Mouse (Mus musculus) MEL (cell line): ENCODE results near the gene Gpr143.
"Not testable (repeated sequence)": the region's sequence is repeated elsewhere in the genome, so short reads cannot be mapped to it uniquely, and the experiment has no call there.

ENCODE experiments used
- CHD2 ChIP-seq: IDR thresholded peaks from 2 replicates; pipeline ENCODE4 v1.6.1; 2011; ENCODE audit warnings: low read length, improper control_type of control experiment
- CTCF ChIP-seq, 3 experiments: IDR thresholded peaks in 2 of 3; conservative IDR thresholded peaks in 1 of 3; 2 replicates each; pipeline ENCODE4 v1.5.1; 2011 to 2012; ENCODE audit warnings: low read length in 3 of 3, low read depth in 2 of 3, mild to moderate bottlenecking in 2 of 3, improper control_type of control experiment in 1 of 3, inconsistent platforms in 1 of 3, mixed read lengths in 1 of 3, moderate library complexity in 1 of 3; ENCODE audit not compliant: control insufficient read depth in 1 of 3, insufficient read depth in 1 of 3, poor library complexity in 1 of 3, severe bottlenecking in 1 of 3
- EP300 ChIP-seq, 2 experiments: IDR thresholded peaks; 2 replicates each; pipeline ENCODE4 v1.6.1; 2011; ENCODE audit warnings: improper control_type of control experiment in 2 of 2, low read length in 2 of 2, low read depth in 1 of 2, mild to moderate bottlenecking in 1 of 2
- ETS1 ChIP-seq: IDR thresholded peaks from 2 replicates; pipeline ENCODE4 v1.6.1; 2012; ENCODE audit warnings: low read depth, mild to moderate bottlenecking, inconsistent platforms, low read length, improper control_type of control experiment, moderate library complexity
- GABPA ChIP-seq: IDR thresholded peaks from 2 replicates; pipeline ENCODE4 v1.6.1; 2012; ENCODE audit warnings: low read depth, mild to moderate bottlenecking, inconsistent platforms, low read length, improper control_type of control experiment, moderate library complexity
- MAFK ChIP-seq: IDR thresholded peaks from 2 replicates; pipeline ENCODE4 v1.6.1; 2011; ENCODE audit warnings: low read depth, mild to moderate bottlenecking, low read length, improper control_type of control experiment, borderline replicate concordance
- MXI1 ChIP-seq: IDR thresholded peaks from 2 replicates; pipeline ENCODE4 v1.6.1; 2011; ENCODE audit warnings: mild to moderate bottlenecking, low read depth, low read length, improper control_type of control experiment
- MYC ChIP-seq: IDR thresholded peaks from 2 replicates; pipeline ENCODE4 v1.6.1; 2011; ENCODE audit warnings: low read depth, mild to moderate bottlenecking, low read length, improper control_type of control experiment, moderate library complexity
- NRF1 ChIP-seq: IDR thresholded peaks from 2 replicates; pipeline ENCODE4 v1.6.1; 2014; ENCODE audit warnings: low read depth, mild to moderate bottlenecking, inconsistent platforms, low read length, improper control_type of control experiment, moderate library complexity; ENCODE audit not compliant: poor library complexity, insufficient read depth, severe bottlenecking
- POLR2A ChIP-seq, 2 experiments: IDR thresholded peaks; 2 replicates each; pipeline ENCODE4 v1.6.1; 2011 to 2012; ENCODE audit warnings: low read length in 2 of 2, mild to moderate bottlenecking in 2 of 2, control low read depth in 1 of 2, improper control_type of control experiment in 1 of 2, low read depth in 1 of 2, moderate library complexity in 1 of 2; ENCODE audit not compliant: control insufficient read depth in 1 of 2, insufficient read depth in 1 of 2, poor library complexity in 1 of 2
- TBP ChIP-seq: IDR thresholded peaks from 2 replicates; pipeline ENCODE4 v1.8.0; 2011; ENCODE audit warnings: low read depth, low read length, improper control_type of control experiment
- ZC3H11A ChIP-seq: IDR thresholded peaks from 2 replicates; pipeline ENCODE4 v1.6.1; 2012; ENCODE audit warnings: low read depth, mild to moderate bottlenecking, inconsistent platforms, low read length, improper control_type of control experiment
- ZNF384 ChIP-seq: IDR thresholded peaks from 2 replicates; pipeline ENCODE4 v1.6.1; 2012; ENCODE audit warnings: low read depth, mild to moderate bottlenecking, inconsistent platforms, low read length, improper control_type of control experiment

DNA sequence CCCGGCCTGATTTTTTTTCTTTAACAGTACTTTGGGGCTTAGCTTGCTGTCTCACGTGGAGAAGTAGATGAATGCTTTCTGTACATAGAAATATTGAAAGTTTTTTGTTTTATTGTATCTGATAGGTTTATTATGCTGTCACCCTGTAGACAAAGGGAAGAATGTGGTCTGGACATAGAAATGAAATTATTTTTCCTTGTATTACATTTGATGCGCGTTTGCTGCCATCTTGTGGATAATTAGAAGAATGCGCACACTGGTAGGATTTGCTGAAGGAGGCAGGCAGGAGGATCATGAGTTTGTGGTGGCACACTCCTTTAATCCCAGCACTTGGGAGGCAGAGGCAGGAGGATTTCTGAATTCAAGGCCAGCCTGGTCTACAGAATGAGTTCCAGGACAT lies 53.2 kb downstream of the Gpr143 start:
- not testable (repeated sequence) for TF ChIP-seq MXI1; TBP; NRF1; ZNF384; GABPA; CHD2; MAFK; MYC; ETS1; EP300 (IDR thresholded peaks at IDR 0.05; ENCODE audit: low read depth in 1 of 2, low read length in 2 of 2); POLR2A (IDR thresholded peaks at IDR 0.05; ENCODE audit: control insufficient read depth in 1 of 2, insufficient read depth in 1 of 2, low read depth in 1 of 2, low read length in 2 of 2, poor library complexity in 1 of 2)
- TF ChIP-seq ZC3H11A: peak; percentile 40
- TF ChIP-seq CTCF (IDR thresholded peaks at IDR 0.05 in 2 of 3, conservative IDR thresholded peaks at IDR 0.05 in 1 of 3; ENCODE audit: control insufficient read depth in 1 of 3, insufficient read depth in 1 of 3, low read depth in 2 of 3, low read length in 3 of 3, poor library complexity in 1 of 3, severe bottlenecking in 1 of 3): peak; percentile 44 to 72 (median 49)
